Mouse (Mus musculus) C2C12 (cell line): ENCODE results near the gene Tnnt2.

ENCODE experiments used
- CEBPB ChIP-seq: IDR thresholded peaks from one replicate; pipeline ENCODE4 v1.6.1; 2011; ENCODE audit warnings: low read depth, mild to moderate bottlenecking, control low read depth, moderate library complexity
- CTCF ChIP-seq: IDR thresholded peaks from one replicate; pipeline ENCODE4 v1.5.1; 2011; ENCODE audit not compliant: control insufficient read depth, insufficient read depth, insufficient read length
- FOSL1 ChIP-seq: IDR thresholded peaks from one replicate; pipeline ENCODE4 v1.8.0; 2011; ENCODE audit warnings: mild to moderate bottlenecking, low read length; ENCODE audit not compliant: poor library complexity, insufficient read depth, severe bottlenecking
- MAX ChIP-seq: IDR thresholded peaks from one replicate; pipeline ENCODE4 v1.6.1; 2011; ENCODE audit warnings: mild to moderate bottlenecking, control low read depth

- TF ChIP-seq CTCF (no peak), CEBPB (no peak), MAX (no peak), FOSL1 (no peak)
These were observed 56.1 kb downstream of the Tnnt2 start for GRCm38 (mm10) chr1:135892233-135892632.
